Mouse (Mus musculus): Measurements from ENCODE around the gene Olfr138. TPM values are rescaled to one million over a fixed set of nuclear protein-coding genes. Genes with fewer than 3 reads are reported as not detected.

The Olfr138 gene
- polyA plus RNA-seq (2017; shearing (Covaris generic)), result 1.1 TPM

GRCm38 (mm10) chr17:38260735-38261134 is at the start of gene Olfr138:
TSS of gene Olfr138 (plus strand) at chr17:38261035.

GRCm38 (mm10) chr17:38307470-38307869 is 46.6 kb downstream of the Olfr138 start, which contains the start of gene Olfr137:
TSS of gene Olfr137 (minus strand) at chr17:38307570.

Other genes with a start within 250 kb of the Olfr138 start
- 0.23 TPM for gene Olfr129, start 201.0 kb upstream of the Olfr138 start, polyA plus RNA-seq (2017; shearing (Covaris generic))
- gene Olfr130, start 197.1 kb upstream of the Olfr138 start, polyA plus RNA-seq (2017; shearing (Covaris generic)), result not detected
- gene Olfr131, start 172.3 kb upstream of the Olfr138 start, polyA plus RNA-seq (2017; shearing (Covaris generic)), result not detected
- not detected for gene Olfr132, start 126.5 kb upstream of the Olfr138 start, polyA plus RNA-seq (2017; shearing (Covaris generic))
- gene Olfr133, start 115.8 kb upstream of the Olfr138 start, polyA plus RNA-seq (2017; shearing (Covaris generic)), result not detected
- not detected for gene Olfr134, start 89.6 kb upstream of the Olfr138 start, polyA plus RNA-seq (2017; shearing (Covaris generic))
- gene Olfr135, start 56.7 kb upstream of the Olfr138 start, polyA plus RNA-seq (2017; shearing (Covaris generic)), result not detected
- not detected for gene Olfr137, start 46.5 kb downstream of the Olfr138 start, polyA plus RNA-seq (2017; shearing (Covaris generic))
- gene Olfr136, start 68.8 kb downstream of the Olfr138 start, polyA plus RNA-seq (2017; shearing (Covaris generic)), result 0.77 TPM
- not detected for gene Esp36, start 159.2 kb downstream of the Olfr138 start, polyA plus RNA-seq (2017; shearing (Covaris generic))